ENCODE assay signal across 24 mouse cellular contexts in genomic region chr3:149179486-149180116, GRCm38 (mm10).
DNase-seq lines count a peak whose midpoint lies in the region; ATAC-seq and TF ChIP-seq lines count a peak whose summit lies in the region.
"Had no signal": no experiment of that assay in that cellular context is flagged by ENCODE, and none has a peak within 500 bp of the region (broad histone marks: within the 10 kb centered on the region; RNA-seq: fewer than 3 reads in every experiment).

No protein-coding gene starts in this region.

- no peak for TF ChIP-seq CTCF in liver, adult 2 months (IDR thresholded peaks at IDR 0.05; ENCODE audit: low read depth, low read length)
- no peak for TF ChIP-seq CTCF in lung, postnatal 0 days (IDR thresholded peaks at IDR 0.05)
- no peak for TF ChIP-seq CTCF in small intestine, adult 2 months (IDR thresholded peaks at IDR 0.05; ENCODE audit: extremely low read depth, insufficient read length, insufficient replicate concordance, low read depth, low read length)
- TF ChIP-seq CTCF in midbrain, postnatal 0 days (IDR thresholded peaks at IDR 0.05), result no peak

- peak overlapping the region; percentile 16; the same call in 1 of the 2 replicates for H3K9ac ChIP-seq in liver, adult 2 months (ENCODE audit: low read depth, low read length)
- H3K9ac ChIP-seq in liver, embryonic 11.5 days (ENCODE audit: low read depth, low read length), result no peak overlapping the region
- H3K9ac ChIP-seq in lung, postnatal 0 days (replicated peaks; ENCODE audit: low read depth), result no peak overlapping the region
- H3K9ac ChIP-seq in midbrain, postnatal 0 days (replicated peaks; ENCODE audit: low read length, poor library complexity, severe bottlenecking), result no peak overlapping the region
- H3K9ac ChIP-seq: embryonic facial prominence, embryonic 13.5 days; forebrain, embryonic 12.5 days; heart, embryonic 12.5 days; hindbrain, embryonic 12.5 days; limb, embryonic 13.5 days; midbrain, embryonic 13.5 days; neural tube, embryonic 12.5 days had no signal

- peak overlapping the region; percentile 70 for H3K27ac ChIP-seq in liver, adult 2 months (replicated peaks; ENCODE audit: insufficient read depth, low read depth, low read length)
- H3K27ac ChIP-seq in liver, embryonic 11.5 days (ENCODE audit: low read depth, low read length), result no peak overlapping the region
- no peak overlapping the region for H3K27ac ChIP-seq in lung, postnatal 0 days (ENCODE audit: low read length)
- peak overlapping the region; percentile 26; the same call in 1 of the 2 replicates for H3K27ac ChIP-seq in small intestine, adult 2 months (ENCODE audit: insufficient read depth, low read depth, low read length)
- H3K27ac ChIP-seq in midbrain, postnatal 0 days (ENCODE audit: low read depth, low read length), result no peak overlapping the region
- H3K27ac ChIP-seq: embryonic facial prominence, embryonic 13.5 days; forebrain, embryonic 12.5 days; hindbrain, embryonic 12.5 days; limb, embryonic 13.5 days; midbrain, embryonic 13.5 days; neural tube, embryonic 12.5 days had no signal

- H3K36me3 ChIP-seq in liver, adult 2 months (ENCODE audit: control insufficient read depth, insufficient read depth, low read length), result no peaks in the 10 kb centered on the region
- no peaks in the 10 kb centered on the region for H3K36me3 ChIP-seq in liver, embryonic 11.5 days (ENCODE audit: control insufficient read depth, insufficient read depth, low read length)
- no peaks in the 10 kb centered on the region for H3K36me3 ChIP-seq in lung, postnatal 0 days (ENCODE audit: insufficient read depth, low read length)
- H3K36me3 ChIP-seq in small intestine, adult 2 months (ENCODE audit: control insufficient read depth, insufficient read depth, low read length), result no peaks in the 10 kb centered on the region
- H3K36me3 ChIP-seq in midbrain, postnatal 0 days (ENCODE audit: insufficient read depth, low read length), result no peaks in the 10 kb centered on the region
- H3K36me3 ChIP-seq: embryonic facial prominence, embryonic 13.5 days; forebrain, embryonic 12.5 days; heart, embryonic 12.5 days; hindbrain, embryonic 12.5 days; limb, embryonic 13.5 days; midbrain, embryonic 13.5 days; neural tube, embryonic 12.5 days had no signal

- WGBS in liver, adult 2 months, result 25% methylated on average over 11 of the region's 11 CpGs
- 79% methylated on average over 11 of the region's 11 CpGs for WGBS in liver, embryonic 11.5 days
- 46% methylated on average over 11 of the region's 11 CpGs for WGBS in lung, postnatal 0 days
- WGBS in small intestine, adult 2 months, result 39% methylated on average over 11 of the region's 11 CpGs
- 76% methylated on average over 11 of the region's 11 CpGs for WGBS in midbrain, postnatal 0 days

- H3K9me3 ChIP-seq in liver, embryonic 11.5 days (ENCODE audit: control insufficient read depth, low read length), result no peaks in the 10 kb centered on the region
- H3K9me3 ChIP-seq in lung, postnatal 0 days (ENCODE audit: low read length), result no peaks in the 10 kb centered on the region
- H3K9me3 ChIP-seq in midbrain, postnatal 0 days (ENCODE audit: low read length), result no peaks in the 10 kb centered on the region
- H3K9me3 ChIP-seq: embryonic facial prominence, embryonic 13.5 days; forebrain, embryonic 12.5 days; heart, embryonic 12.5 days; hindbrain, embryonic 12.5 days; limb, embryonic 13.5 days; midbrain, embryonic 13.5 days; neural tube, embryonic 12.5 days had no signal

- H3K4me2 ChIP-seq in liver, embryonic 11.5 days, result no peak overlapping the region
- H3K4me2 ChIP-seq in lung, postnatal 0 days (replicated peaks; ENCODE audit: low read depth, low read length), result peak overlapping the region; percentile 29; the same call in 1 of the 2 replicates
- H3K4me2 ChIP-seq in midbrain, postnatal 0 days (ENCODE audit: low read depth, low read length, poor library complexity, severe bottlenecking), result no peak overlapping the region
- H3K4me2 ChIP-seq: embryonic facial prominence, embryonic 13.5 days; forebrain, embryonic 12.5 days; heart, embryonic 12.5 days; hindbrain, embryonic 12.5 days; midbrain, embryonic 13.5 days; neural tube, embryonic 12.5 days had no signal

- H3K79me2 ChIP-seq in liver, adult 2 months (ENCODE audit: control insufficient read depth, insufficient read depth, low read length), result no peaks in the 10 kb centered on the region

- TF ChIP-seq POLR2A in liver, adult 2 months (IDR thresholded peaks at IDR 0.05; ENCODE audit: extremely low read depth, insufficient read depth, low read length), result no peak
- TF ChIP-seq POLR2A in small intestine, adult 2 months (IDR thresholded peaks at IDR 0.05; ENCODE audit: low read depth, low read length), result no peak

- DNase-seq in liver, adult 2 months (ENCODE audit: extremely low read depth, low read depth, low spot score), result peak; percentile 90
- no peak for DNase-seq in liver, embryonic 11.5 days (ENCODE audit: low spot score)
- DNase-seq in lung, postnatal 0 days (ENCODE audit: low spot score), result peak; percentile 70
- DNase-seq in lung, postnatal 36 days, result no peak
- DNase-seq in spleen, adult 18-20 months, result no peak
- DNase-seq in midbrain, postnatal 0 days (ENCODE audit: low spot score), result no peak
- DNase-seq: cerebellum, adult 18-20 months; cerebellum, postnatal 25 days; heart, postnatal 10 days; layer of hippocampus, adult 9-11 months; lung, postnatal 10 days; right cerebral cortex, postnatal 14 days; thymus, adult 2 months; thymus, postnatal 4 days had no signal

- 0 out of 2 replicates have a peak, but pooled peaks have one; percentile 18 for TF ChIP-seq EP300 in lung, postnatal 0 days (IDR thresholded peaks at IDR 0.05)

- H3K4me1 ChIP-seq in liver, adult 2 months (ENCODE audit: control insufficient read depth, insufficient read depth, low read length), result peaks cover 21% of the 10 kb centered on the region
- peaks cover 8% of the 10 kb centered on the region; the same call in 1 of the 2 replicates for H3K4me1 ChIP-seq in liver, embryonic 11.5 days (replicated peaks; ENCODE audit: control insufficient read depth, insufficient read depth, low read length)
- H3K4me1 ChIP-seq in lung, postnatal 0 days (ENCODE audit: insufficient read depth, low read depth, low read length), result no peaks in the 10 kb centered on the region
- H3K4me1 ChIP-seq in small intestine, adult 2 months (ENCODE audit: control insufficient read depth, insufficient read depth, insufficient read length, low read length), result peaks cover 7% of the 10 kb centered on the region; the same call in 1 of the 2 replicates
- no peaks in the 10 kb centered on the region for H3K4me1 ChIP-seq in midbrain, postnatal 0 days (ENCODE audit: insufficient read depth, low read length)
- H3K4me1 ChIP-seq: megakaryocyte, embryonic 14.5 days had no signal

- H3K4me3 ChIP-seq in liver, adult 2 months (ENCODE audit: insufficient read depth, low read depth, low read length), result no peak overlapping the region
- H3K4me3 ChIP-seq in liver, embryonic 11.5 days (ENCODE audit: low read depth, low read length), result no peak overlapping the region
- no peak overlapping the region for H3K4me3 ChIP-seq in lung, postnatal 0 days (ENCODE audit: low read depth, low read length)
- no peak overlapping the region for H3K4me3 ChIP-seq in small intestine, adult 2 months (ENCODE audit: low read depth, low read length)
- no peak overlapping the region for H3K4me3 ChIP-seq in midbrain, postnatal 0 days (ENCODE audit: low read depth, low read length)
- H3K4me3 ChIP-seq: embryonic facial prominence, embryonic 13.5 days; erythroblast, embryonic 14.5 days; forebrain, embryonic 12.5 days; heart, embryonic 12.5 days; hindbrain, embryonic 12.5 days; limb, embryonic 13.5 days; megakaryocyte, embryonic 14.5 days; midbrain, embryonic 13.5 days; neural tube, embryonic 12.5 days had no signal

- H3K27me3 ChIP-seq in liver, adult 2 months (ENCODE audit: control insufficient read depth, insufficient read depth, low read length), result no peaks in the 10 kb centered on the region
- no peaks in the 10 kb centered on the region for H3K27me3 ChIP-seq in liver, embryonic 11.5 days (replicated peaks; ENCODE audit: control insufficient read depth, insufficient read depth, low read length)
- H3K27me3 ChIP-seq in lung, postnatal 0 days (replicated peaks; ENCODE audit: insufficient read depth, low read length), result no peaks in the 10 kb centered on the region
- no peaks in the 10 kb centered on the region for H3K27me3 ChIP-seq in small intestine, adult 2 months (ENCODE audit: control insufficient read depth, insufficient read depth, low read length)
- H3K27me3 ChIP-seq in midbrain, postnatal 0 days (ENCODE audit: insufficient read depth, low read length), result no peaks in the 10 kb centered on the region
- H3K27me3 ChIP-seq: embryonic facial prominence, embryonic 13.5 days; heart, embryonic 12.5 days; hindbrain, embryonic 12.5 days; megakaryocyte, embryonic 14.5 days; neural tube, embryonic 12.5 days had no signal

- ATAC-seq in liver, embryonic 11.5 days (replicated peaks; ENCODE audit: low FRiP score), result no peak
- peak; percentile 40; the same call in 1 of the 2 replicates for ATAC-seq in lung, postnatal 0 days
- no peak for ATAC-seq in midbrain, postnatal 0 days (ENCODE audit: low FRiP score)
- ATAC-seq: midbrain, embryonic 13.5 days had no signal

Comparison
In these comparisons a context has a peak if more than half of its experiments do, and no peak if none do; other contexts are left out.
1. DNase-seq: peak in liver, adult 2 months (single experiment) and lung, postnatal 0 days (single experiment); none in liver, embryonic 11.5 days (single experiment), lung, postnatal 36 days (single experiment), spleen, adult 18-20 months (0 of 2) and midbrain, postnatal 0 days (single experiment).
2. H3K27ac ChIP-seq: peak in liver, adult 2 months (single experiment) and small intestine, adult 2 months (single experiment); none in liver, embryonic 11.5 days (single experiment), lung, postnatal 0 days (single experiment) and midbrain, postnatal 0 days (single experiment).